Mouse (Mus musculus) E14TG2a.4 (cell line): ENCODE results near the gene Slc26a1.

Experiments used
- H3K27me3 ChIP-seq: 2 replicates; pipeline ENCODE4 v1.6.1; 2014; ENCODE audit warnings: low read length, control low read depth; ENCODE audit not compliant: insufficient read depth
- H3K36me3 ChIP-seq: 2 replicates; pipeline ENCODE4 v1.6.1; 2014; ENCODE audit warnings: low read length, control low read depth; ENCODE audit not compliant: insufficient read depth
- H3K4me1 ChIP-seq: replicated peaks from 2 replicates; pipeline ENCODE4 v1.6.1; 2014; ENCODE audit warnings: low read depth, low read length, control low read depth
- H3K4me3 ChIP-seq: replicated peaks from 2 replicates; pipeline ENCODE4 v1.5.1; 2014; ENCODE audit warnings: mild to moderate bottlenecking, low read length
- H3K9me3 ChIP-seq: 2 replicates; pipeline ENCODE4 v1.6.1; 2014; ENCODE audit warnings: low read length, control low read depth
- CTCF ChIP-seq: conservative IDR thresholded peaks from 2 replicates; pipeline ENCODE4 v1.5.1; 2014; ENCODE audit warnings: low read length
- NANOG ChIP-seq: IDR thresholded peaks from 2 replicates; pipeline ENCODE4 v1.6.1; 2014; ENCODE audit warnings: borderline replicate concordance, low read length, mixed read lengths
- POU5F1 ChIP-seq: IDR thresholded peaks from 2 replicates; pipeline ENCODE4 v1.6.1; 2014; ENCODE audit warnings: low read length, borderline replicate concordance

Gene Slc26a1

DNA sequence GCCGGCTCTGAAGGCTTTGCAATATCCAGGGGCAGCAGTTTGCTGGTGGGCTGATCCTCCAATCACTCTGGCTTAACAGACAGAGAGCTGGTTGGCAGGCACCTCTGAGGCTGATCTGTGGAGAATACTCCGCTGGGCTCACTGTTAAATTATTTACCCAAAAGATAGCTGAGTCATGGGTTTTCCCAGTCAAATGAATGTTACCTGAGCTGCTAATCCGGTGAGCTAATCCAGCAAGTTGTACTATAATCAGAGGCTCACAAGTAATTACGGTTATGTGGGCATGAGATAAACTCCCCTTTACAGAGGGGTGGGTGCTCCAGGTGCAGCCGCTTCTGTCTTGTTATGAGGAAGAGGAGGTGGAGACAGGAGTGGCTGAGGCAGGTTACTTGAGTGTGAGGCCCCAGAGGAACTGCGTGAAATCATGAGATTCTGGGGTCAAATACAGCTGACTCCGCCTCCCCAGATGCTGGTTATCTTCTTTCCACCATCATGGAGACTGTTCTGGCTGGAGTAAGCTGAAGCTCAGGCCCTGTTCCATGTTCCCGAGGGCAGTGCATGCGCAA is at the start of gene Slc26a1:
Gene Slc26a1, minus strand, starts transcription at position 319 of the 566 bp plus-strand sequence.
- Histone ChIP-seq H3K27me3 (peaks cover 15% of the 10 kb centered on the region), H3K36me3 (peaks cover 17% of the 10 kb centered on the region), H3K4me1 (peaks cover 31% of the 10 kb centered on the region), H3K9me3 (no peaks in the 10 kb centered on the region), H3K4me3 (no peak within 1 kb of the TSS)
- TF ChIP-seq CTCF (no peak), POU5F1 (no peak), NANOG (no peak)

DNA sequence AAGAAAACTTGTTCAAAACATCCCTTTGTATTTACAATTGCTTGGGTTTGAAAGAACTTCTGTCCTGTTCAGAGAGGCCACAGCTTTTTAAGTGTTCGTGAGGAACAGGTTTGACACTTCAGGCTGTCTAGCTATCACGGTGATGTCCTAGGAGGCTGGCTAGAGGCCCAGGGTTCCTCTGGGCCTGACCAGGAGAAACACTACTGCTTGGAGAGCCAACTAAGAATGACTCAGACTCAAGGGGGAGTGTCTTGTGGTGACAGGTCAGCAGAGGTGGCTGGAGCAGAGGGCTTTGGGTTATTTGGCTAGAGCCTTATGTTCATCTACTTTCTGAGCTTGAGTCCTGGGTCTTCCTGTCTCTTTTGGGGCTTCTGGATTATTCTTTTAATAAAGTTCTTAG is 48.6 kb upstream of the Slc26a1 start:
- 0 out of 2 replicates have a peak, but pooled peaks cover 3% of the 10 kb centered on the region for H3K4me1 ChIP-seq
- H3K4me3 ChIP-seq = no peak overlapping the region
- no peak for TF ChIP-seq POU5F1
- no peak for TF ChIP-seq CTCF
- no peak for TF ChIP-seq NANOG
- no peaks in the 10 kb centered on the region for H3K27me3 ChIP-seq
- H3K9me3 ChIP-seq = no peaks in the 10 kb centered on the region
- no peaks in the 10 kb centered on the region for H3K36me3 ChIP-seq

DNA sequence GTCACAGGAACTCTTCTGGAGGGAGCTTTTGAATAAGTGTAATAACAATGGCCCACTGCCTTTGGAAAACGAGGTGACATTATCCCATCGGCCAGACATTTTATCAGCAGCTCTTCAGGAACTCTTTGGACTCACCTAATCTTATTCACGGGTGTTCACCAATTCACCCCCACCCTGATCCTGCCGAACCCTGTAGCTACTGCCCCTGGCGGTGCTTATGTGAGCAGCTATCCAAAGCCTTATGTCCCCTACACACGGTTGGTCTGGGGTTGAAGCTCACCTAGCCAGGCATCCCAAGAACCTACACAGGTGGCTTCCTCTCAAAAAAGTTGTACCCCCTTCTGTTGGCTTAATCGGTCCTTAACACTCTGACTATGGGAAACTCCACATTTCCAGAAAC is 44.4 kb upstream of the Slc26a1 start:
- no peaks in the 10 kb centered on the region for H3K9me3 ChIP-seq
- peaks cover 15% of the 10 kb centered on the region for H3K27me3 ChIP-seq
- no peaks in the 10 kb centered on the region for H3K36me3 ChIP-seq
- no peak overlapping the region for H3K4me3 ChIP-seq
- TF ChIP-seq CTCF (no peak), NANOG (no peak), POU5F1 (no peak)
- 0 out of 2 replicates have a peak, but pooled peaks cover 3% of the 10 kb centered on the region for H3K4me1 ChIP-seq

DNA sequence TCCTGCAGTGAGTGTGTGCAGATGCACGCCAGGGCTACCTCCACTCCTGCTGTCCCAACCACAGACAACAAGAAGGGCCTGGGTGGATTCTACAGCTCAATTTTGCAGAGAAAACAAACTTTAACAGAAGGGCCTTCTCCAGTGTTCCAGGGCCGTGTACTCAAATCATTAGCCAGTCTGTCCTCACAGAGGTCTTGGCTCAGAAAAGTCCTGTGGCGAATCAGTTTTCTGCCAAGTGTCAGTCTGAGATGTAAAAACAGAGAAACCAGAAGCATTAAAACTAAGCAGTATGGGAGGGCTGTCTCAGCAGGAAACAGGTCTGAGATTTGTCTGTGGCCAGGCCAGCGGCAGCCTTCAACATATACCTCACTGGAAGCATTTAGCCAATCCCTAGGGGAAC is 42.7 kb upstream of the Slc26a1 start:
- TF ChIP-seq CTCF (no peak), NANOG (no peak), POU5F1 (no peak)

DNA sequence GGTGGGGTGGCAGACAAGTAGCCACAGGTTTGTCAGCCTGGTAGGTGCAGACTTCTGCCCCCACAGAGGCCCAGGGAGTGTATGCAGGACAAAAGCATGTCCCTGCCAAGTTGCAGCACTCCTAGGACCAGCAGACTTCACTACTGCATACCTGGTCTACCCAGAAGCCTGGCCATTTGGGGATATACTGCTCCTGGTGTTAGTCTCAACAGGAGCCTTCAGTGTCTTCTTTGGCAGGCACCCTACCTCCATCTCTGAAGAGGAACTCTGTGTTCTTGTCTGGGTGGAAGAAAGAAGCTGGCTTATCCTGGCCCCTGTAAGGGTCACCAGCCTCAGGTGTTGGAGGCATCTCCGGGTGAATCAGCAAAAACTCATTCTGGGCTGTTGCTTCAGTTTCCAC is 40.6 kb upstream of the Slc26a1 start:
- H3K4me1 ChIP-seq = 0 out of 2 replicates have a peak, but pooled peaks cover 3% of the 10 kb centered on the region
- H3K9me3 ChIP-seq = 0 out of 2 replicates have a peak, but pooled peaks cover 4% of the 10 kb centered on the region
- H3K4me3 ChIP-seq = no peak overlapping the region
- peaks cover 15% of the 10 kb centered on the region for H3K27me3 ChIP-seq
- H3K36me3 ChIP-seq = no peaks in the 10 kb centered on the region
- TF ChIP-seq CTCF (no peak), NANOG (no peak), POU5F1 (no peak)

More for the DNA sequence above, 42.7 kb upstream of the Slc26a1 start:
- Histone ChIP-seq H3K27me3 (peaks cover 15% of the 10 kb centered on the region), H3K36me3 (no peaks in the 10 kb centered on the region), H3K4me3 (no peak overlapping the region), H3K9me3 (0 out of 2 replicates have a peak, but pooled peaks cover 4% of the 10 kb centered on the region), H3K4me1 (0 out of 2 replicates have a peak, but pooled peaks cover 3% of the 10 kb centered on the region)

DNA sequence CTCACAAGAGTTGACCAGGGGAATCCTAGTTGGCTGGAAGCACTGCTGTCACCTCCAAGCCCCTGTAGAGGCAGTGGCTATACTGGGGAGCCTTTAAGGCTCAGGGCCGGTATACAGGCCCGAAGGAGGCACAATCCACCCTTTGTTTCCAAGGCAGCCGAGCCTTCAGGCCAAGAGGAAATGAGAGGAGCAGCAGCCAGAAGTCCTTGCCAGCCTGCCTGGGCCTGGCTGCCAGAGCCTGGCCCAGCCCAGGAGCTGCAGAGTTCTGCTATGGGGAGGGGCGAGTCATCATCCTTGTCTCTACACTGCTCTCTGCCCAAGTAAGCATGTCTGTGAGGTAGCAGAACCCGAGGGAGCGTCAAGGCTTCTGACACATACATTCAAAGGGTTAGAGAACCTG is 38.8 kb upstream of the Slc26a1 start:
- Histone ChIP-seq H3K4me1 (no peaks in the 10 kb centered on the region), H3K36me3 (no peaks in the 10 kb centered on the region), H3K27me3 (peaks cover 15% of the 10 kb centered on the region), H3K4me3 (no peak overlapping the region), H3K9me3 (0 out of 2 replicates have a peak, but pooled peaks cover 4% of the 10 kb centered on the region)
- TF ChIP-seq NANOG (no peak), POU5F1 (no peak), CTCF (no peak)

DNA sequence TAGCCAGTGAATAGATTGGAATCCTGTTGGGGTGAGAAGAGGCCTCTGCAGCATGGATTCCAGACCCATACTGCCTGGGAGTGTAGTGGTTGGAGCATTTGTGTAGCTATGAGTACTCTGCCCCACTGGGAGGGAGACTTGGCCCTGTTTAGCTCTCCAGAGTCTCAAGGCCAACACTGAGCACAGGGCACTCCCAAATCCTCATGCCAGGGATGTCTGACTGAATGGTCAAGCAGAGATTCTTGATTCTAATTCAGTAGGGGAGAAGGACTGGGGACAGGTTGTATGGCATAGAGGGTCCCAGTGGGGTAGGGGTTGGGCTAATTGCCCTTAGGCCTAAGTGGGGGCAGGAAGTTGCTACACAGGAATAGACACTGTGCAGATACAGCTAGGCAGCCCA is 38.3 kb upstream of the Slc26a1 start:
- H3K9me3 ChIP-seq = 0 out of 2 replicates have a peak, but pooled peaks cover 4% of the 10 kb centered on the region
- TF ChIP-seq CTCF = no peak
- H3K27me3 ChIP-seq = peaks cover 15% of the 10 kb centered on the region
- H3K4me1 ChIP-seq = no peaks in the 10 kb centered on the region
- no peak overlapping the region for H3K4me3 ChIP-seq
- no peaks in the 10 kb centered on the region for H3K36me3 ChIP-seq

DNA sequence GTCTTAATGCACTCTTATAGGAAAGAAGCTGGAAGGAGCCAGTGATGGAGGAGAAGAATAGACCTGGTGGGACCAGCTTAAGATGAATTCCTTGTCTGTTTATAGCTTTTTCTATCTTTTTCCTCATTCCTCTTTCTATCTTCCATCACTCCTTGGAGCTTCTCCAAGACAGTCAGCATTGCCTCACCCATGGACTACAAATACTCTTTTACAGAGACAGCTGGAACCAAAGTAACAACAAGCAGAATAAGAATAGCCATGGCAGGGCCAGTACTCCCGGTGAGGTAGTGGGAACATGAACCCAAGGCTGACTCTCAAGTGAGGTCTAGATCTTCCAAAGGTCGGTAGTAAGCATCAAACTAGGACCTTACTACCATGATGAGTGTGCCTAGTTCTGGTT is 37.7 kb upstream of the Slc26a1 start:
- Histone ChIP-seq H3K4me1 (no peaks in the 10 kb centered on the region), H3K4me3 (no peak overlapping the region), H3K27me3 (peaks cover 12% of the 10 kb centered on the region), H3K9me3 (0 out of 2 replicates have a peak, but pooled peaks cover 4% of the 10 kb centered on the region), H3K36me3 (no peaks in the 10 kb centered on the region)
- no peak for TF ChIP-seq CTCF
- no peak for TF ChIP-seq NANOG
- no peak for TF ChIP-seq POU5F1

DNA sequence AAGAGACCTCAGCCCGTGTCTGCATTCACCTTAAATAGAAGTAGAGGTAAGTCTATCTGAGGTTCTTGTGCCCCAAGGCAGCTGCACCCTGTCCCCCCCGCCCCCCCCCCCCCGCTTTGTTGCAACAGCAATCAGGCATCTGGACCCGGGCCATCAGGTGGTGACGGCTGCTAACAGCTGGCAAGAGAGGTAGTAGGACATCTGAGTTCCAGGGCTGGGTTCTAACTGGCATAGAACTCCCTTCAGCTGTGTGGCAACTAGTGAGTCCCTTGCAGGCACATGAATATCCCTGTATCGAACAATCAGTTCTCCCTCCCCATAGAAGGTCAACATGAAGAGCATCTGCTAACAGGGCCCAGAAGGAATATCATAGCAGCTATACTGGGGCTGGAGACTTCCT is 36.6 kb upstream of the Slc26a1 start:
- Histone ChIP-seq H3K9me3 (0 out of 2 replicates have a peak, but pooled peaks cover 4% of the 10 kb centered on the region), H3K4me1 (no peaks in the 10 kb centered on the region), H3K36me3 (no peaks in the 10 kb centered on the region), H3K27me3 (peaks cover 10% of the 10 kb centered on the region), H3K4me3 (no peak overlapping the region)
- TF ChIP-seq CTCF (no peak), POU5F1 (no peak), NANOG (no peak)
